Mouse (Mus musculus): ENCODE data around the gene Timm23. TPM values are rescaled to one million over a fixed set of nuclear protein-coding genes. Genes with fewer than 3 reads are reported as not detected.
"Not testable (repeated sequence)": the region's sequence is repeated elsewhere in the genome, so short reads cannot be mapped to it uniquely, and the experiment has no call there.

Timm23 gene
- polyA plus RNA-seq, 1 experiment from 2014 or later = 159 TPM

DNA sequence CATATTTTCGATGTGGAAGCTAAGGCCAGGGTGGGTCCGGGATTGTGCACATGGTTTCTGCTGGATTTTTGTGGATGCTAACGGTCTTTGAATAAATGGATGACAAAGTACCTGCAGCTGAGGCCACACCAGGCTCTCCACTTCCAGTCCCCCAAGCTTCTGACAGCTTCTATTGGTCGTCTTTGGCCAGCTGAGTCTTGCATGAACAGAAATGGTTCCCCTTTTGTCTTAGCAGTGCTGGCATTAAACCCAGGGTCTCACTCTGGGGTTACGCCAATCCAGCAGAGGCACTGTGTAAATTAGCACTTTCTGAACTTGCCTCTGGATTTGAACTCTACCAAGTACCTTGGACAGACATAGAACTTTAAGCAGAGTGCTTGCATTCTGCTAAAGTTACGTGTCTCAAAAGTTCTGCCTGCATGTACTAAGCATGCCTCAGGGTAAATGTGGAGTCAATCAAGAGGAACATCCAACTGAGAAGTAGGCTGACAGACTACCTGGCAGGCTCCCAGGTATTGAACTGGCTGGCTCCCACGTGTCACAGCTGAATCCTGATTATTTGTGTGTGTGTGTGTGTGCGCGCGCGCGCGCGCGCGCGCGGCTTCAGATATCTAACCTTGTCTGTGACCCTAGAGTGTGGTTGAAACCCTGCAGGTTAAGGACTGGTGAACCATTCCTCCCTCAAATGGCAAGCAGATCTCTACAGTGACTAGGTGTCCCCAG is 49.3 kb downstream of the Timm23 start:
- Histone ChIP-seq H3K9ac (no peak overlapping the region), H3K27me3 (no peaks in the 10 kb centered on the region), H3K4me3 (replicated peaks) (no peak overlapping the region), H3K4me2 (no peak overlapping the region), H3K36me3 (replicated peaks) (no peaks in the 10 kb centered on the region), H3K9me3 (replicated peaks) (0 out of 2 replicates have a peak, but pooled peaks cover under 1% of the 10 kb centered on the region), H3K4me1 (replicated peaks) (0 out of 2 replicates have a peak, but pooled peaks cover 2% of the 10 kb centered on the region), H3K27ac (replicated peaks) (no peak overlapping the region)
- no peak for ATAC-seq (ENCODE audit: insufficient read depth)
- 87% methylated on average over 18 of the region's 18 CpGs for WGBS (ENCODE audit: insufficient replicate concordance)

DNA sequence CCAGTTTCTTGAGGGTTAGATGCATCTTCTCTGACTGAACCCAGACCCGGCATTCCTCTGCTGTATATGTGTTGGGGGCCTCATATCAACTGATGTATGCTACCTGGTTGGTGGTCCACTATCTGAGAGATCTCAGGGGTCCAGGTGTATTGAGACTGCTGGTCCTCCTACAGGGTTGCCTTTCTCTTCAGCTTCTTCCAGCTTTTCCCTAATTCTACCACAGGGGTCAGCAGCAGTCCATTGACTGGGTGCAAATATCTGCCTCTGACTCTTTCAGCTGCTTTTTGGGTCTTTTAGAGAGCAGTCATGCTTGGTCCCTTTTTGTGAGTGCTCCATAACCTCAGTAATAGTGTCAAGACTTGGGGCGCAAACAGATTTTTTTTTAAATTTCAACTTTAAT is 50.8 kb downstream of the Timm23 start:
- H3K4me3 ChIP-seq (replicated peaks) = no peak overlapping the region
- no peaks in the 10 kb centered on the region for H3K36me3 ChIP-seq (replicated peaks)
- H3K9ac ChIP-seq = no peak overlapping the region
- no peak overlapping the region for H3K4me2 ChIP-seq
- H3K9me3 ChIP-seq (replicated peaks) = 0 out of 2 replicates have a peak, but pooled peaks cover 3% of the 10 kb centered on the region
- H3K4me1 ChIP-seq (replicated peaks) = peaks cover 16% of the 10 kb centered on the region
- no peak overlapping the region for H3K27ac ChIP-seq (replicated peaks)
- no peak for ATAC-seq (ENCODE audit: insufficient read depth)
- H3K27me3 ChIP-seq = no peaks in the 10 kb centered on the region
- whole genome bisulfite sequencing (ENCODE audit: insufficient replicate concordance) = 81% methylated on average over 2 of the region's 2 CpGs

DNA sequence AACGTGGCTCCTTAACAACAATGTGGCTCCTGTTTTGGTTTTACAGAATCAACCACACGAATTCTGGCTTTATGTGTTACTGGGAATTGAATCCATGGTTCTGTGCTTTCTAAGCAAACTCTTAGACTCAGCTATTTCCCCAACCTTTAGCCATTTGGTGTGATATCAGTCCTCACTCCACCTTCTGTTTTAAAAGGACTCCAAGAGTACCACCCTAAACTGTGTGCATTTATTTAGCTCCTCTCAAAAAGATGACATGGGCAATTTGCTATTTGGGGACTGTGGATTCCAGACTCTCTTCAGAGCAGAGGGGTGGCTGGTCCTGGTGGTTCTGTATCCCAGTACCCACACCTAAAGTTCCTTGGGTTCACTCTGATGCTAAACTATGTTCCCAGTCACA is 55.1 kb downstream of the Timm23 start:
- H3K27ac ChIP-seq (replicated peaks) = peak overlapping the region; percentile 96
- peak overlapping the region; percentile 50; the same call in 1 of the 2 replicates for H3K4me3 ChIP-seq (replicated peaks)
- H3K27me3 ChIP-seq = no peaks in the 10 kb centered on the region
- peak overlapping the region; percentile 25; the same call in 1 of the 2 replicates for H3K9ac ChIP-seq
- ATAC-seq (ENCODE audit: insufficient read depth) = peak; percentile 53
- peaks cover 26% of the 10 kb centered on the region for H3K4me1 ChIP-seq (replicated peaks)
- no peaks in the 10 kb centered on the region for H3K36me3 ChIP-seq (replicated peaks)
- peak overlapping the region; percentile 69 for H3K4me2 ChIP-seq
- H3K9me3 ChIP-seq (replicated peaks) = 0 out of 2 replicates have a peak, but pooled peaks cover 3% of the 10 kb centered on the region
- WGBS (ENCODE audit: insufficient replicate concordance) = 27% methylated on average over 2 of the region's 2 CpGs

DNA sequence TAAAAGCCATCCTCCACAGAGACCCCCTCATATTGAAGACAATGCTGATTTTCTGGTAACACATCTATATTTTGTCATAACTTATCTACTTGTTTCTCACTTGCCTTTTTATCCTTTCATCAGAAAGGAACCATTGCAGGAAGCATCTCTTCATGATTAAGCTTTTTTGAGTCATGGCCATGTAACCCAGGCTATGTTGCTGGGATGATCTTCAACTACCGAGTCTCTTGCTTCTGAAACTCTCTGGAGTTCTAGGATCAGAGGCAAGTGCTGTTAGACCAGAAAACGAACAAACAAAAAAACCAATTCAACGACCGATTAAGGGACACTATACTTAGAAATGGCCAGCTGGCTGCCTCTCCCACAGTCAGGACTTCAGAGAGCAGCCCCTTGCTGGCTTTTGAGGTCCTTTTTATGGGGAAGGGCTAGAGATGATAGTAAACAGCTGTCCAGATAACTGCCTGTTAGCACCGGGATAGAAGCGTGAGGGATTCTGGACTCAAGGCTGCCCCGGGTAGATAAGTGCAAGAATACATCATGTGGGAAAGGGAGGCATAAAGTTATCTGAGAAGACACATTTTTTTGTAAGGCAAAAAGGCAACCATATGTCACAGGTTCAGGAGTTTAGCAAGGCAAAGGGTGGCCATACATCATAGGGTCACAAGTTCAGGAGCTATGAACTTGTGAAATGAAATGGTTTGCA is 55.7 kb downstream of the Timm23 start:
- peak; percentile 97 for ATAC-seq (ENCODE audit: insufficient read depth)
- Histone ChIP-seq H3K4me3 (replicated peaks) (peak overlapping the region; percentile 50), H3K36me3 (replicated peaks) (no peaks in the 10 kb centered on the region), H3K9ac (peak overlapping the region; percentile 63), H3K4me1 (replicated peaks) (peaks cover 26% of the 10 kb centered on the region), H3K27ac (replicated peaks) (peak overlapping the region; percentile 96), H3K9me3 (replicated peaks) (0 out of 2 replicates have a peak, but pooled peaks cover 3% of the 10 kb centered on the region), H3K4me2 (peak overlapping the region; percentile 69), H3K27me3 (no peaks in the 10 kb centered on the region)
- WGBS (ENCODE audit: insufficient replicate concordance) = 20% methylated on average over 7 of the region's 7 CpGs

DNA sequence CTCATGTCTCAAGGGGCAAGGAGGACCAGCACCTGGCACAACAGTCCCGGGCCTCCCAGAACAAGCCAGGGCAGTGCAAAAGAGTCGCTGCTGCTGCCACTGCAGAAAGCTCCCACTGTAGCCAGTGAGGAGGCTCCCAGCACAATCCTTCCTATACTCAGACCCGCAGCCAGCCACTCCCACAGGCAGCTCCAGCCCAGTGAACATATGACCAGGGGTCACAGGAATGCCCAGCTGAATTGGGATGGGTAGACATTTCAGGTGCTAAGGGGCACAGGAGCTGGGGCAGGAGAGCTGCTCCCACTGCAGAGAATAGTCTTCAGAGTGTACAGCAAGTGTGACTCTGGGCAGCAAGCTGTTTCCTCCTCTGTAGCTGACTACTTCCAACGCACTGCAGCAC is 56.3 kb downstream of the Timm23 start:
- Histone ChIP-seq H3K4me1 (replicated peaks) (peaks cover 28% of the 10 kb centered on the region), H3K36me3 (replicated peaks) (no peaks in the 10 kb centered on the region), H3K9me3 (replicated peaks) (0 out of 2 replicates have a peak, but pooled peaks cover 3% of the 10 kb centered on the region), H3K27ac (replicated peaks) (peak overlapping the region; percentile 96), H3K9ac (peak overlapping the region; percentile 63), H3K4me3 (replicated peaks) (peak overlapping the region; percentile 50), H3K27me3 (no peaks in the 10 kb centered on the region), H3K4me2 (peak overlapping the region; percentile 69)
- ATAC-seq (ENCODE audit: insufficient read depth) = peak; percentile 23; the same call in 1 of the 2 replicates
- WGBS (ENCODE audit: insufficient replicate concordance) = 28% methylated on average over 4 of the region's 4 CpGs

DNA sequence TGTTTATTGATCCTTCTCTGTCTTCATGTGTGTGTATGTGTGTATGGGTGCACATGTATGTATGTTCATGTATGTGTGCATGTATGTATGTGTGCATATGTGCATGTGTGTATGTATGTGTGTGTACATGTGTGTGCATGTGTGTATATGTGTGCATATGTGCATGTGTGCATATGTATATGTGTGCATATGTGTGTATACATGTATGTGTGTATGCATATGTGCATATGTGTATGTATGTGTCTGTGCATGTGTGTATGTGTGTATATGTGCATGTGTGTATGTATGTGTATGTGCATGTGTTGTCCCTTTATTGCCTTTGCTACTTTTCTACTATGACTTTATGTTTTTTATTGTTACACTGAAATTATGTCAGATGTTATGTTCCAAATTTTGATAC is 57.0 kb downstream of the Timm23 start:
- H3K9me3 ChIP-seq (replicated peaks) = 0 out of 2 replicates have a peak, but pooled peaks cover 3% of the 10 kb centered on the region
- H3K4me3 ChIP-seq (replicated peaks) = no peak overlapping the region
- no peak for ATAC-seq (ENCODE audit: insufficient read depth)
- no peak overlapping the region for H3K4me2 ChIP-seq
- H3K27me3 ChIP-seq = no peaks in the 10 kb centered on the region
- peak overlapping the region; percentile 16 for H3K27ac ChIP-seq (replicated peaks)
- H3K36me3 ChIP-seq (replicated peaks) = no peaks in the 10 kb centered on the region
- H3K4me1 ChIP-seq (replicated peaks) = peaks cover 30% of the 10 kb centered on the region
- no peak overlapping the region for H3K9ac ChIP-seq

DNA sequence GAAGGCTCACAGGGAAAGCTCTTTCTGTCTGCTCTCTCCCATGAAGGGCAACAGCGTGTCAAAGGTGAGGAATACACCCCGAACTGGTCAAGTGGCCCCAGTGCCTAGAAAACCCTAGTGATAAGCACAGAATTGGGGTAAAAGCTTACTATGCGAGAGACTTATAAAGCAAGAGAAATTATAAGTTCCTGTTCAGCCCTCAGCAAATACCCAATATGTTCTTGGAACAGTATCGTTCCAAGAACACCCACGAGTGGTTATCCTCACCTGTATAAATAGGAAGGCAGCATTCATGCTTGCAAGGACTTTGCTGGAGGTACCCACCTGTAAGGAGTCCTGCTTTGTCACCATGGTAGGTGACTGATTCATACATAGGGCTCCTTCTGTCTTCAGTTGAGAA is 60.0 kb downstream of the Timm23 start, which contains the start of gene Msmb:
TSS of gene Msmb (plus strand) at position 301 of the 400 bp plus-strand sequence.
- no peaks in the 10 kb centered on the region for H3K27me3 ChIP-seq
- H3K27ac ChIP-seq (replicated peaks) = no peak within 1 kb of the TSS; the same call in 1 of the 2 replicates
- ATAC-seq (ENCODE audit: insufficient read depth) = no peak
- H3K9me3 ChIP-seq (replicated peaks) = no peaks in the 10 kb centered on the region
- H3K4me1 ChIP-seq (replicated peaks) = peaks cover 26% of the 10 kb centered on the region
- 69% methylated on average over 5 of the region's 5 CpGs for WGBS (ENCODE audit: insufficient replicate concordance)
- H3K4me2 ChIP-seq = no peak within 1 kb of the TSS
- H3K36me3 ChIP-seq (replicated peaks) = no peaks in the 10 kb centered on the region
- no peak within 1 kb of the TSS for H3K4me3 ChIP-seq (replicated peaks)
- H3K9ac ChIP-seq = no peak within 1 kb of the TSS

DNA sequence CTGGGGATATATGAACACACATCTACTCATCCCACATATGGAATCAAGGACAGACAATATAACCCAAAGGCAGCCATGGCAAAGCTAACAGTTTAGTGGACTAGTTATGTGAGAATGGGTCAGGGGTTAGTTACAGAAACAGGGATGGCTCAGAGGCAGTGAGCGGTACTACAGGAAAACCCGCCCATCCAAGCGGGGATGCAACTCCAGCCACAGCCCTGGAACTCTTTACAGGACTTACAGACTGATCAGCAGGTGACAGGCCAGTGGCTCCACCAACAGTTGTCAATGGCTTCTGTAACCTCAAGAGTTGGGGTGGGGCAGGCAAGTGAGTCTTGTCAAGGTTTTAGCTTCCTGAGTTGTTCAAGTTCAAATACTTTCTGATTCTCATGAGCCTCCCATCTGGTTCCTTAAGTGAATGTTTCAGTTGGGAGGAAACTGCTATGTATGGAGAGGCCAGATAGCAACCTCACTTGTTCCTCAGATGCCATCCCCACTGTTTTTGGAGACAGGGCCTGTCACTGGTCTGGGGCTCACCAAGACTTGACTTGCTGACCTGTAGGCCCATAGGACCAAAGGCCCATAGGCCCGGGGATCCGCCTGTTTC is 61.2 kb downstream of the Timm23 start:
- Histone ChIP-seq H3K27me3 (no peaks in the 10 kb centered on the region), H3K36me3 (replicated peaks) (no peaks in the 10 kb centered on the region), H3K4me1 (replicated peaks) (peaks cover 26% of the 10 kb centered on the region), H3K9ac (no peak overlapping the region), H3K9me3 (replicated peaks) (no peaks in the 10 kb centered on the region), H3K27ac (replicated peaks) (no peak overlapping the region), H3K4me3 (replicated peaks) (no peak overlapping the region), H3K4me2 (no peak overlapping the region)
- no peak for ATAC-seq (ENCODE audit: insufficient read depth)
- WGBS (ENCODE audit: insufficient replicate concordance) = 49% methylated on average over 5 of the region's 5 CpGs

DNA sequence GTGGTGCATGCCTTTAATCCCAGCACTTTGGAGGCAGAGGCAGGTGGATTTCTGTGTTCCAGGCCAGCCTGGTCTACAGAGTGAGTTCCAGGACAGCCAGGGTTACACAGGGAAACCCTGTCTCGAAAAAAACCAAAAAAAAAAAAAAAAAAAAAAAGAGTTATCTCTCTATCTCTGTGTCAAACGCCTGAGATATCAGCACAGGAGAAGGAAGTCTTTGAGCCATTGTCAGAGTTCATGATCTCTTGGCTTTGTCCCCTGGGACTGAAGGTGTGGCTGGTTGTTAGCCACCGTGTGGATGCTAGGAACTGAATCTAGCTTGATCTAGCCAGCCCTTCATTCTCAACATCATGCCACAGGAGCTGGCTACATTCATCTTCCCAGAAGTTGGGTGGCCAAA is 65.2 kb downstream of the Timm23 start:
- not testable (repeated sequence) for H3K4me2 ChIP-seq; H3K9me3 ChIP-seq (replicated peaks); H3K27ac ChIP-seq (replicated peaks); ATAC-seq (ENCODE audit: insufficient read depth); H3K9ac ChIP-seq; H3K36me3 ChIP-seq (replicated peaks); H3K27me3 ChIP-seq; H3K4me3 ChIP-seq (replicated peaks)
- H3K4me1 ChIP-seq (replicated peaks) = peaks cover 53% of the 10 kb centered on the region
- 20% methylated on average over 3 of the region's 3 CpGs for WGBS (ENCODE audit: insufficient replicate concordance)

DNA sequence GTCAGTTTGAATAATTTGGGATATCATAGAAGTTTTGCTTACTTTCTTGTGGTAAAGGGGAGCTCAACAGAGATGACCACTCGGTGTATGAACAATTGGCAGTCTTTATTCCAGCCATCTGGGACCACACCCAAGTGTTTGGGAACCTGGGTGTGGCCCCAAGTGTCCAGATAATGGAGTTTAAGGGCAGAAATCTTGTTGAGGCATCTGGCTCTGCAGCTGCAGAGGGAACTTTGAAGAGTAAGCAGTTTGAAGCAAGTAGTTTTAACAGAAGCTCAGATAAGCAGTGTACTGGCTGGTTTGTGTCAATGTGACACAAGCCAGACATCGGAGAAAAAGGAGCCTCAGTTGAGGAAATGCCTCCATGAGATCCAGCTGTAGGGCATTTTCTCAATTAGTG is 67.4 kb downstream of the Timm23 start:
- peak; percentile 70 for ATAC-seq (ENCODE audit: insufficient read depth)
- Histone ChIP-seq H3K4me2 (peak overlapping the region; percentile 52), H3K9me3 (replicated peaks) (no peaks in the 10 kb centered on the region), H3K4me3 (replicated peaks) (no peak overlapping the region), H3K4me1 (replicated peaks) (peaks cover 50% of the 10 kb centered on the region), H3K27me3 (no peaks in the 10 kb centered on the region), H3K27ac (replicated peaks) (peak overlapping the region; percentile 63), H3K36me3 (replicated peaks) (no peaks in the 10 kb centered on the region), H3K9ac (no peak overlapping the region)
- WGBS (ENCODE audit: insufficient replicate concordance) = 8% methylated on average over 2 of the region's 2 CpGs

DNA sequence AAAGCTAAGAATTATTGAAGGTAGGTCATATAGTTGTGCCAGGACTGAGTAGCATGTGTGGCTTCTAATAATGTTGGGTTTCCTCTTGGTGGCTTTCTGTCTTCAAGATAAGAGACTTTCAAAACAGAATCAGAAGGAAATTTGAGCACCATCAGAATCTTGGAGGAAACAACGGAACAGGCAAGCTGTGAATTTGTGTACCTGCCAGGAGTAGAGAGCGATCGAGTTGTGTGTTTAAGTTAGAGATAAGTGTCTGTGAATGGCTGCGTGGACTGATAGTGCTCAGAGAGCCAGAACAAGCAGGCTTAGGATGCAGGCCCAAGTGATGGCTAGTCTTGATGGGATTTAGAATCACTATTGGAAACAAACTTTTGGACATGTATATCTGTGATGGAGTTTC is 69.9 kb downstream of the Timm23 start:
- H3K4me1 ChIP-seq (replicated peaks) = peaks cover 52% of the 10 kb centered on the region
- no peaks in the 10 kb centered on the region for H3K9me3 ChIP-seq (replicated peaks)
- WGBS (ENCODE audit: insufficient replicate concordance) = 8% methylated on average over 4 of the region's 4 CpGs
- no peaks in the 10 kb centered on the region for H3K36me3 ChIP-seq (replicated peaks)
- peak overlapping the region; percentile 63 for H3K27ac ChIP-seq (replicated peaks)
- no peaks in the 10 kb centered on the region for H3K27me3 ChIP-seq
- peak; percentile 80 for ATAC-seq (ENCODE audit: insufficient read depth)
- H3K4me3 ChIP-seq (replicated peaks) = no peak overlapping the region
- H3K9ac ChIP-seq = no peak overlapping the region
- peak overlapping the region; percentile 19 for H3K4me2 ChIP-seq
